Mouse (Mus musculus): ENCODE measurements around the gene Chst11.

Chst11 gene

DNA sequence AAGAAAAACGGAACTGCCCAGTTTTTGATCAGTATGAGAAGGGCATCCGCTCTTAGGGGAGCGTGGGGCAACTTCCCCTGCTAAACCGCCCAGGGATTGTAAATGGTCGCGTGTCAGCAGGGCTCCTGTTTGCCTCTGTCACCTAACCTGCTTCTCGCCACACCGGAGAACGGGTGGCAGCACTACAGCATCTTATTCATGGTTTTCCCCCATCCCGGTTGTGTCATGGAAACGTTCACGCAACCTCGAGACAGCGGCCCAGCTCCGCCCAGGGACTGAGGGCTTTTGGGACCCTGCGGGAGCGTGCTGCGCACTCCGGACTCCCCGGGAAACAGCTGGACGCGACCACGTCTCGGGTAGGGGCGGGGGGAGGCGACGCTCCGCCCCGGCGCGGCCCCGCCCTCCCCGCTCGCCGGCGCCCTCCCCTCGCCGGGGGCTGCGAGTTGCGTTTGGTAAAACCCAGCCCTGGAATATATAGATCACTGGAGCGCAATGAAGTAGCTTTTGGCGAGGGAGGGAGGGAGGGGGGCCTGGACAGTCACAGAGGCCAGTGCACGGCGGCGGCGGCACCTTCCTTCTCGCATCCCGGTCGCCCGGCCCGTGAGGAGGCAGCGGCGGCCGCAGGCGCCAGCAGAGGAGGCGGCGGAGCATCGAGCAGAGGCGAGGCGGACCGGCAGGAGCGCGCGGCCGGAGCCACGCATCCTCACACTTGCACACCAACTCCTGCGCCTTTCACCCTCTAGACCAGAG lies at the start of gene Chst11:
Gene Chst11 (plus strand): TSS at position 549 of the 750 bp plus-strand sequence.
- peak; percentile 71 for DNase-seq (ENCODE audit: low spot score)

DNA sequence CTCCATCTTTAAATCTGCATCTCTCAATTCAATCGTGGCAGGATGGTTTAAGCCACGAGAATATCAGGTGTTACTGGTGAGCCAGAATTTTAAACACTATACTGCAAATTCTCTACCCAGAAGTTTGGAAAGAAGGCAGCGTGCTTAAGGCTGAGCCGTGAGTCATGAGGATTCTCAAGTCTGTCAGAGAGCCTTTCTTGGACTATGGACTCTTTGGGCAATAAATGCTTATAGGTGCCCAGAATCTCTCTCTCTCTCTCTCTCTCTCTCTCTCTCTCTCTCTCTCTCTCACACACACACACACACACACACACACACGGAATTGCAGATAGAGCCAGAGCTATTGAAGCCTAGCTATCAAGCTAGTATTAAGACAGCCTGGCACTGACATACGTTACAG lies 49.5 kb upstream of the Chst11 start:
- no peak for DNase-seq (ENCODE audit: low spot score)

DNA sequence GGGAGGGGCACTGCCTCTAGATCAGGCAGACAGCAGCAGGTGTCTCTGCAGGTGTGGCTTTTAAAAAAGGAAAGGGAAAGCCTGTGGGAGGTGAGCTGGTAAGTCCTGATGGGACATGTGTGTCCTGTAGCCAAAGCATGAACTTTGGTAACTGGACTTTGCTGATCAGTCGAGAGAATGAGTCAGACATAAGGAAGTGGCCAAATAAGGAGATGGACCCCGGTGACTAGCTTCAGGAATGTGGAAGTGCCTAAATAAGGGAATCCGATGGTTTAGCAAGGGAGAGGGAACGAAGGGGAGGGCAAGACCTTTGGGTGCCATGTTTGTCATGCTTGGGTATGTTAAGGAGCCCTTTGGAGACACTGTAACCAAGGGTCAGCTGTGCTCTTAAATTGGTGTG lies 31.9 kb upstream of the Chst11 start:
- no peak for DNase-seq (ENCODE audit: low spot score)

DNA sequence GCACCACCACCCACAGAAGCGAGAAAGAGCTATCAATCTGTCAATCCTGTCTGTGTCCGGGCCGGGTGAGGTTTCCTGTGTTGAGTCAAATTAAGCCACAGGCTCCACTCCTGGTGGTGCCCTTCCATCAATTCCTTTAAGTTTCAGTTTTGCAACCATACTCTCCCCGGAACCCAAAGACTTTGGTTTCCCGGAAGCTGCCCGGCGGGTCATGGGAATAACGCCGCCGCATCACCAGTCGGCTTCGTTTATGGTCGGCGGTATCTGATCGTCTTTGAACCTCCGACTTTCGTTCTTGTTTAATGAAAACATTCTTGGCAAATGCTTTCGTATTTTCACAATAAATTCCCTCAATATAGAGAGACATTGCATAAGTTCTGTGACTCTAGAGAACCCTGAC lies 30.2 kb upstream of the Chst11 start:
- no peak for DNase-seq (ENCODE audit: low spot score)

DNA sequence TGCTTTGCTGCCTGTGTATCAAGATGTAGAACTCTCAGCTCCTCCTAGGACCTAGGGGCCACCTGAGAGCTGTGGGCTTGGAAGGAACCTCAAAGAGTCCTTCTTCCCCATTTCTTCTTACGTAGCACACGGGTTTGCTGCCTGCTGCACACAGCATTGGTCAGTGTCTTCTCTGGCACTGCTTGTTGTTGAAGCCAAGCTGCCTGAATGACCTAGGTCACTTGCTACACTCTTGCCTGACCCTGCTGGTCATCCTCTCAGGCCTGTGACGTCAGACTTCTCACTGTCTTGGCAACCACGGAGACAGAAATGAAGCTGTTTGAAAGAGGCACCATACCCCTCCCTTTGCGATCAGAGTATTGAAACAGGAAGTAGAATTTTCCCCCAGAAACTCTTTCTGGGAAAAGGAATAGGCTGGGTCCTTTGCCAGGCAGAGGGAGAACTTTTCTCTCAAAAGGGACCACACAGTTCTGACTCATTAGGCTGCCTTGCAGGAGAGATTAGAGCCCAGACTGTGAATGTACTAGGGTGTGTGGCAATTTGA lies 27.0 kb upstream of the Chst11 start:
- DNase-seq (ENCODE audit: low spot score) = no peak

DNA sequence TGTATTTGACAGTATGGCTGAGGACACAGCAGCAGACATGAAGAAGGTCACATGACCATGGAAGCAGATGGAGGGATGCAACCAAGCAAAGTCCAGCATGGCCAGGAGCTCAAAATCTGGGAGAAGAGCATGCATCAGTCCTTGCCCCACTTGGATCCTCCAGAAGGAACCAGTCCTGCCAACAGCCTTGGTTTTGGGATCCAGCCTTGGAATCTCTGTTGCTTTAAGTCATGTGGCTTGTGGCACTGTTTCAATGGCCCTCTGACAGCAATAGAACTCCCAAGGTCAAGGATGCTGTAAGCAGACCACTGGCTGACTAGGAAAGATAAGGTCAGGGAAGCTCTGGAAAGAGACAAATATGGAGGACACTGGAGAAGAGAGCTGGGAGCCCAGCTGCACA lies 26.0 kb upstream of the Chst11 start:
- no peak for DNase-seq (ENCODE audit: low spot score)

DNA sequence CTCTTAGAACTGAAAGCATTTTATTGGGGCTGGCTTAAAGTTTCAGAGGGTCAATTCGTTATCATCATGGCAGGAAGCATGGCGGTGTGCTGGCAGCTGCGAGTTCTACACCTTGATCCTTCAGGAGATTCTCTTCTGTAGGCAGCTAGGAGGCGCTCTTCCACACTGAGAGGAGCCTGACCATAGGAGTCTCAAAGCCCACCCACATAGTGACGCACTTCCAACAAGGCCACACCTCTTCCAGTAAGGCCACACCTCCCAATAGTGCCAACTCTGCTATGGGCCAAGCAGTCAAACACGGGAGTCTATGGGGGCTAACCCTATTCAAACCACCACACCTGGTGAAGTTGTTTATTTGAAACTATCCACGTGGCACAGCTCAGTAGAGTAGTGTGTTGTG lies 24.0 kb upstream of the Chst11 start:
- no peak for DNase-seq (ENCODE audit: low spot score)

DNA sequence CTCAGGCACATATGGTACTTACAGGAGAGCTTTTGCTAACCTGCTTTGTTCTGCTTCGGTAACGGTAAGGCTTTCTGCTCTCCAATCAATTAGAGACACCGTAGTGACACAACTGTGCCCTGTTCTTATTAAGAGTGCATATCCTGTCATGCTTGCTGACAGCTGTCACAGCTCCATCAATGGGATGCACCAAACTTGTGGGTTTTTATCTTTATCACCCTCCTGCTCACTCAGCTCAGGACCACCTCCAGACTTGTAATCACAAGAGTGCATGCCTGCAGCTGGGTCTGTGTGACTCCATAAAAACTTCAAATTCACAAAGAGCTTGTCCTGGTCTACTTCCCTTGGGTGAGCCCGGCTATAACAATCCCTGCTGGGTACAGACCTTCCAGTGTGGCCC lies 23.3 kb upstream of the Chst11 start:
- DNase-seq (ENCODE audit: low spot score) = no peak

DNA sequence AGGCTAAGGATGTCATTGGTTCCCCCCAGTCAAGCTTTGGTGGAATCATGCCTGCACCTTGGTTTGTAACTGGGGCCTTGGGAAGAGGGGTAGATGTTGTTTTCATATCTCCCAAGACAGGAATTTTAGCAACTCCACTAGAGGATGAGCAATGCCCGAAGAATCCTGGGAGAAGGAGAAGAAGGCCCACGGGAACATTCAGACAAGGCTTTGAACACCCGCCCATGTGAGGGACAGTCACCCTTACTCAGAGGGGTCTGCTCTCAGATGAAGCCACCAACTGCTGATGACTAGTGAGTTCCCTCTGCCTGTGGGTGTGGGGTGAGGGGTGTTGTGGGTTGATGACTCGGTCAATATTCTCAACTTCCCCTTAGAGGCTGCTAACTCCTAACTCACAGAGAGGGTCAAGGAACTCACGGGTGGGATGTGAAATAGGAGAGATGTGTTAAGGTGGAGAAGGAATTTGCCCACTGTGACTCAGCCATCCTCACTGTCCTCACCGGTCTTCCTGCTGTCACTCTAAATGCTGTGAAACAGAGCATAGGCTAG lies 22.8 kb upstream of the Chst11 start:
- DNase-seq (ENCODE audit: low spot score) = no peak

DNA sequence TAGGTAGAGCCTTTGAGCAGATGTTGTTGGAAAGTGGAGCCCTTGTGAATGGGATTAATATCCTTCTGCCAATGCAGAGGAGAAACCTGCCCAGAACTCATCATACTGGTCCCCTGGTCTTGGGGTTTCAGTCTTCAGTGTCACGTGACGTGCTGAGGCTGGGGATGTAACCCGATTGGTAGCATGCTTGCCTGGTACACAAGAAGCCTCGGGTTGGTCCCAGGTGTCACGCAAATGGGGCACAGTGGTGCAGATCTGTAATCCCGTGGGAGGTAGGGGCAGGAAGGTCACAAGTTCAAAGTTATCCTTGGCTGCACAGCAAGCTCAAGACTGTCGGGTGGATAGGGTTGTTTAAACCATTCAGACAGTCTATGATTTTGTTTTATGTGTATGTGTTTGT lies 20.8 kb upstream of the Chst11 start:
- no peak for DNase-seq (ENCODE audit: low spot score)

DNA sequence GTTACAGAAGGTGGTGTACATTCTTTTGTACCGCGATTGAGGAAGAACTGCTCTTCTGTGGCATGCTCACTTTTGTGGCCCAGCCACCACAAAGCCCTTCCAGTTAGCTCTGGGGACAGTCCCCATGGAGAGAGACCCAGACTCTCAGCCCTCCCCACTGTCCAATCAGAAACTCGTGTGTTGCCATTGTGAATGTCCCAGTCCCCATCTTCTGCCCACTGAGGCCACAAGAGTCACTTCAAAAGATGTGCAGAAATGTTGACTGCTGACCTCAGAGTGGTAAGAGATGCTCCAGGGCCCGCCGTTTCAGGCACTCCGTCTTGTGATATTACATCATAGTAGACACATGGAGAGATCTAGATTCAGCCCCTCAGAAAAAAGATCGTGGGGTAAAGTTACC lies 18.6 kb upstream of the Chst11 start:
- no peak for DNase-seq (ENCODE audit: low spot score)

DNA sequence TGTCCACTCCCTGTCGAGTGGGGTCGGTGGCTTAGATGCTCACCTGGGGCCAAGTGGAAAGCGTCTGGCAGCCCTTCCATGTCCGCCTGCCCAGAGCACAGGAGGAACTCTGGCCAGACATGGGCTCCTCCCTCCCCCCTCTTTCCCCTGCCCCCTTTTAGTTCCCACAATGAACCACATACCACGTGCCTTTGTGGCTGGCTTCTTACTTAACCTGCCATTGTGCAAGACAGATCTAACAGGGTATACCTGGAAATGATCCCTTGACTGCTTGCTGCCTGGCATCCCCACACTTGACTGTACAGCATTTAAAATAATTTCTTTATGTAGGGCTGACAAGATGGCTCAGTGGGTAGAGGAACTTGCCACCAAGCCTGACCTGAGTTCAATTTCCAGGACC lies 15.7 kb upstream of the Chst11 start:
- no peak for DNase-seq (ENCODE audit: low spot score)

DNA sequence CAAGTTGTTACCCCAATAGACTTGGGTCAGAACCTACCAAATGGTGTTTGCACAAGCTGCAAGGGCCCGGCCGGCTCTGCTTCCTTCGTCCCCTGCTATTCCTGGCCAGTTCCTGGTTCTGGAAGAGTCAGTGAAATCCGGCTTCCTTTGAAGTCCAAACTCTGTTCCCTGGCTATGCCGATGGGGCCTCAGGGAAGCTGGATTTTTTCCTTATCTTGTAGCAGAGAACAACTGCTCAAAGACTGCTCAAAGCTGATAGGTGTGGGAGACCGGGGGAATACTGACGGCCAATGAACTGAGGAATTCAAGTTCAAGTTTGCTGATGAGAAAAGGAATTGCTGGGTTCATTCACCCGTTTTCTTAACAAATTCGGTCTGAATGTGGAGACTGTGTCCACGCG lies 13.7 kb upstream of the Chst11 start:
- no peak for DNase-seq (ENCODE audit: low spot score)

DNA sequence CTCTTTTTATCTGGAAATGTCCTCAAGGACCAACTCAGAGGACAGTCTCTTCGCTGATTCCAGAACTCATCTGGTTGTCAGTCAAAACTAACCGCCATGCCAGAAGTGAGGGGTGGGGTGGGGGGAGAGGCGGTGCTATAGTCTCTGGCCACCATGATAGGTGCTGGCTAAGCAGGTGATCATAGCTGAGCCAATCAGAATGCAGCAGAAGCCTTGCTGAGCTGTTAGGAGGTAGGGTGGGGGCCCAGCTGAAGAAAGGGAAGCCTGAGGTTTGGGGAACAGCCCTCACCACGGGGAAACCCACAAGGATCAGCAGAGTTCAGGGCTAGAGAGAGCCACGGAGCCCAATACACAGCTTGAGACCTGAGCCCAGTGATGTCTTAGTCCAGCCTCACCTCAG lies 11.1 kb upstream of the Chst11 start:
- DNase-seq (ENCODE audit: low spot score) = no peak

DNA sequence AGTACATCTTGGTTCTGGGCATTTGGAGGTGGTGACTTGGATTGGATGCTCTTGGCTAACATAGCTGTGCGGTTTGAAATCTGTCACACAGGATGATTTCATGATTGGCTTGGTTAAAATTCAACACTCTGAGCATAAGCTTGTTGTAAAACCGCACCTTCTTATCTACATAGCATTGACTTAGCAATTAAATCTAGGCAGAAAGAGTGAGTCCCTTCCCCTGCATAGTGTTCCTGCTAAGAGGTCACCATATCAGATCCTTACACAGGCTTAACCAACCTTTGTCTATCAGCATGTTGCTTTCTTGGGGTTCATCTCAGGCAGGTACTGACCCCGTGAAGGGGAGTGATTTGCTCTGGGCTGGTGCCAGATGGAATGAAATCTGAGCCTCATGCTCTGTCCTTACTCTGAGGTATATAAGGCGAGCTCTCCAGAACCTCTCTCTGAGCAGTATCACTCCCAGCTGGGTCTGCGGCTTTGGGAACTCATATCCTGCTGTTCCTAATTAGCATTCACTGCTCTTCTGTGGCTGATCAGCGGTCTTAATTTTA lies 10.6 kb upstream of the Chst11 start:
- no peak for DNase-seq (ENCODE audit: low spot score)

DNA sequence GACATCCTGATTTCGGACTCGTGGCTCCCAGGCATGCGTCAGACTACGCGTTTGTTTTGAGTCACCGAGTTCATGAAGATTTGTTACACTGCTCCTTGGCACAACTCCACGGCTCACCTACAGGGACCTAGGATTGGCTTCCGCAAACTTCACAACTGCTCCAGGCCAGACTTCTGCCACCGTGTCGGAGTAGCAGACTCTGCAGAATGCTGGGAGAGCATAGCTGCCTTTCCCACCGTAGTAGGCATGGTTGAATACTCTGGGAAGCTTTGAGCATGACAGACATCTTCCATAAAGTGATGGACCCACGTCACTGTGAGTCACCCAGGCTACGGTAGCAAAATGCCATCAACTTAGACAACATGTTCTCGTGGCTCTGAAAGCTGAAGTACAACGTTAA lies 9.5 kb upstream of the Chst11 start:
- no peak for DNase-seq (ENCODE audit: low spot score)

DNA sequence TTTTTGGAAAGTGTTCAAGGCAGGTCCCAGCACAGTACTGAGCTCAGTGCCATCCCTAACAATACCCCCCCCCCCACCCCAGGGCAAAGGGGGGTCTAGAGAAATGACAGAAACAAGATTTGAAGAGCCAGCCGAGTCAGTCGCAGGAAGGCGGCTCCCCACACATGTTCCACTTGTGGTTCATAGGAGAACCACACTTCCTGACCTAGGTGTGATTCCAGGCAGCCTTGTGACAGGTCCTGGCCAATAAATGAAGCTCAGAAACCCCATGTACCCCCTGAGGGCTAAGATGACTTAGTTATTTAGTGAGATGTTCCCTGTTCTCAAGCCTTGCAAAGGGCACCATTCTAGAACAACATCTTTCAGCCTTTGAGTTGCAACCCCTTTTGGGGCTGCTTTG lies 3.0 kb upstream of the Chst11 start:
- no peak for DNase-seq (ENCODE audit: low spot score)

DNA sequence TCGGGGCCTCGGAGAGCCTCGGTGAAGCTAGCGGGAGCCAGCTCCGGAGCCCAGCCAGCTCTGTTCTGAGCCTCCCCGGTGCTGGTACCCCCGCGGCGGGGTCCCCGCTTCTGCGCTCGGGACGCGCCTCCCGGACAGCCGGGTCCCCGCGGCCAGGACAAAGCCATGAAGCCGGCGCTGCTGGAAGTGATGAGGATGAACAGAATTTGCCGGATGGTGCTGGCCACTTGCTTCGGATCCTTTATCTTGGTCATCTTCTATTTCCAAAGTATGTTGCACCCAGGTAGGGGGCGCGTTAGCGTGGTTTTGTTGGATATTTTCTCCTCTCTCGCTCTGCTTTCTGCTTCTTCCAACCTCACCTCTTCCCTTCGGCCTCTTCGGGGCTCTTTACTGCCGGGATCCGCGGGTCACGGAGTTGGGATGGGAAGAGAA lies 418 bp downstream of the Chst11 start:
- DNase-seq (ENCODE audit: low spot score) = peak; percentile 52

DNA sequence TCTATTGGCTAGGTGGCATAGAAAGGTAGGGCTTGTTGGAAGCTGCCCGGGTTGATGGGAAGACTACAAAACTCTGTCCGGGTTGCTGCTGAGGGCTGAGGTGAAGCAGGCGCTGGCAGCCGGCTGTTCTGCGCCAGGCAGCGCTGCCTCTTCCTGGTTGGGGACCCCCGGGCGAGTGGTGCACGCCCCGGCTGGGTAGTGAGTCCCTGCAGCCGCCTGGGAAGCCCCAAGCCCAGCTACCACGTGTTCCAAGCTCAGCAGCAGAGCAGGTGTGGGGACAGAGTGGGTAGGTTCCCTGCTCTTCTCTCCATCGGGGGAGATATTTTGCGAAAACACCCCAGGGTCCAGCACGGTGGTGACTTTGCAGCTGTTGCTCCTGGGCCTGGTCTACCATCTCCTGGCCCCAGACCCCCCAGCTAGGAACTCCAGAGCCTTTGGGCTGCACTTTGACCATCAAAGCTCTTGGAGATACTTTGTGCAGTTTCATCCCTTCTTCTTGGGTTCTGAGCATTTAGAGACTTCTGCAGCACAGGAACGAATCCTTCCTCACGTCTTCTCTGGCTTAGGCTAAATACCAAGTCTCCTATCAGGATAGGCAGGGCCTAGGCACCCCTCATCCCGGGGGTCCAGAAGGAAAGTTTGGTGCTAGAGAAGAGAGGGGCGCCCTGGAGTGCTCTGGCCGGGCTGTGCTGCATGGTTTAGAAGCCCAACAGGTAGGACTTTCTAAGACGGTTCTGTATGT lies 1.1 kb downstream of the Chst11 start:
- no peak for DNase-seq (ENCODE audit: low spot score)

DNA sequence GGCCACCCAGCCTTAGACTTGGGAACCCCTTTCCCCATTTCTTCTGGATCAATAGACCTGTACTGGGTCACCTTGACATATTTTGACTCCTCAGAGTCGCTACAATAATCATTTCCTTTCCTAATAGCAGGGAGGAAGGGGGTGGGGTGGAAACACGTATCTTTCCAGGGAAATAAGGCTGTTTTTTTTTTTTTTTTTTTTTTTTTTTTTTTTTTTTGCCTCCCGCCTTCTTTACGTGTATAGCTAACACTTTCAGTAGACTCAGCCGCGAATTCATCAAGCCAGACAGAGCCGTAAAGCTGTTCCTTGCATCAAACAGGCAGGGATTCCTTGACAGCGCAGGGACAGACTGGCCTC lies 1.7 kb downstream of the Chst11 start:
- no peak for DNase-seq (ENCODE audit: low spot score)

DNA sequence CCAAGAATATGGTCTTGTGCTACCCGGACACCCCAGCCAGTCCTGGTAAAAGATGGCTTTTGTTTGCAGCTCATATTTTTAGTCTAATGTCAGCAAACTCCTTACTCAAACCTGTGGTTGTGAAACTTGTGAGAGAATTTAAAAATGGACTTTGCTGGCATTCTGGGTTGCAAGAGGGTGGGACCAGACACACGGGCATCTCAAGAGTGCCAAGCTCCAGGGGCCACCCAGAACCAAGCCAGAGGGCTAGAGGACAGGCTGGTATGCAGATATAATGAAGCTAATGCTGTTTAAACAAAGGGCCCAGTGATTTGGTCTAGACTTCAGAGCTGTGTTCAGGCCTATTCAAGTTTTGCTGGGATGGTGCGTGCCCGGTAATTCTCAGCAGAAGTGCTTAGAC lies 2.1 kb downstream of the Chst11 start:
- no peak for DNase-seq (ENCODE audit: low spot score)

DNA sequence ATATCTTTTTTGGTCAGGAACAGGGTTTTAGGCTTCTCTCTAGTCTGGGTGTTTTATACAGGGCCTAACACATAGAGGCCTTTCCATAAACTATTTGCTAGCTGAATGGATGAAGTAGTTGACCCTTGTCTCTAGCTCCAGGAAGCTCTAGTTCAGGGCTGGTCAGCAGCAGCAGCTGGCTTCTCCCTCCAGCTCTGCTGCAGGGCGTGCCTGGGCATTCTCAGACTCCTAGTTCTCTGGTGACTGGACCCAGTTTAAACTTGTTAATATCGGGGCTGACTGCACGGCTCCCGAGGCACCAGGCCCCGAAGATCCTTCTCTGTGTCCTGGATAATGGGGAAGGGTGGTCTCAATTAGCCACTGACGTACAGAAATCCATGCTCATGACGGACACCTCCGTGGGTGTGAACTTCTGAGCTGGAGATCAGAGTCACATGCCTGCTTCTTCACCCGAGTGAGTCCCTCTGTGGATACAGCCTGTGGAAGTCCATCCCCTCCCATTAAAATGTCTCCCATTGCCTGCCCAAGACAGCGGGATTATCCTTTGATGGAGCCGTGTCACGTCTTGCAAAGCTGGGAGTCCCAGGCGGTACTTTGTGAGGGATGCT lies 4.2 kb downstream of the Chst11 start:
- DNase-seq (ENCODE audit: low spot score) = no peak

DNA sequence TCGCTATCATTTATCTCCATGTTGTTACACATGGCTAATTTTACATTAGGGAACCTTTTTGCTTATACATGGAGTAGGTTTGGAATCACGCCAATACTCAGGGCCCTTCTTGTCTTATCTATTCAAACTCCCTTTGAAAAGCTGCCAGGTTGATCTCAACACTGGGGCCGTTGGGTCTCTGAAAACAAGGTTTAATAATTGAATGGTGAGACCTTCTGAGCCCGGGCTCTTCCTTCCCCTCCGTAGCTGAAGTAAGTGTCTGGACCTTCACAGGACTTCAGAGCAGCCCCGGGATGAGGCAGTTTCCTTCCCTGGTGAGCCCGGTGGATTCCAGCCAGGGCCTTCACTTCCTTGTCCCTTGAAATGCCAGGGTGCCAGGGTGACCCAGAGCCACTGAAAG lies 5.6 kb downstream of the Chst11 start:
- no peak for DNase-seq (ENCODE audit: low spot score)

Data from testis, postnatal 10 days (tissue).